Mouse (Mus musculus) forebrain, embryonic 15.5 days (tissue): ENCODE data around the gene Gm11172. TPM values are rescaled to one million over a fixed set of nuclear protein-coding genes. Genes with fewer than 3 reads are reported as not detected.

ENCODE experiments used
- ATAC-seq: fragments of 200-750 bp; cut with Nextera tagmentation; replicated peaks from 2 replicates; pipeline ENCODE4 v1.8.0; 2017; ENCODE audit warnings: mild to moderate bottlenecking, moderate TSS enrichment, moderate library complexity
- H3K27ac ChIP-seq: fragments of 300-500 bp; sonication (generic); replicated peaks from 2 replicates; pipeline ENCODE4 v1.5.1; 2015; ENCODE audit warnings: mild to moderate bottlenecking, inconsistent platforms
- H3K27me3 ChIP-seq: fragments of 300-500 bp; sonication (generic); 2 replicates; pipeline ENCODE4 v1.6.1; 2015; ENCODE audit warnings: inconsistent platforms
- H3K36me3 ChIP-seq: fragments of 300-500 bp; sonication (generic); 2 replicates; pipeline ENCODE4 v1.6.1; 2015; ENCODE audit warnings: mild to moderate bottlenecking, inconsistent platforms
- H3K4me1 ChIP-seq: fragments of 300-500 bp; sonication (generic); 2 replicates; pipeline ENCODE4 v1.6.1; 2015; ENCODE audit warnings: inconsistent platforms
- H3K4me2 ChIP-seq: fragments of 300-500 bp; sonication (generic); replicated peaks from 2 replicates; pipeline ENCODE4 v1.6.1; 2015; ENCODE audit warnings: mild to moderate bottlenecking, inconsistent platforms
- H3K4me3 ChIP-seq: fragments of 300-500 bp; sonication (generic); 2 replicates; pipeline ENCODE4 v1.5.1; 2015; ENCODE audit warnings: mild to moderate bottlenecking, inconsistent platforms
- H3K9ac ChIP-seq: fragments of 300-500 bp; sonication (generic); replicated peaks from 2 replicates; pipeline ENCODE4 v1.6.1; 2015; ENCODE audit warnings: mild to moderate bottlenecking, inconsistent platforms
- H3K9me3 ChIP-seq: fragments of 300-500 bp; sonication (generic); 2 replicates; pipeline ENCODE4 v1.6.1; 2016; ENCODE audit warnings: inconsistent platforms
- WGBS: fragments of 180-500 bp; shearing (Covaris S2); methylation state at CpG from one replicate; pipeline ENCODE4 v1.1.7; 2015; ENCODE audit warnings: mixed read lengths; 5-methylcytosine and 5-hydroxymethylcytosine counted together
- polyA plus RNA-seq: library from polyadenylated mRNA; unstranded; fragments of >200 nt; fragmentation: Nextera tagmentation; extraction: Ambion mirVana; gene quantifications from 2 replicates; pipeline ENCODE4 v1.2.1, GENCODE M21; 2015

The Gm11172 gene
- polyA plus RNA-seq, 1 experiment from 2014 or later = not detected

- no peak for ATAC-seq
- no peaks in the 10 kb centered on the region for H3K36me3 ChIP-seq
- no peak overlapping the region for H3K4me3 ChIP-seq
- no peak overlapping the region for H3K4me2 ChIP-seq
- 73% methylated on average over 3 of the region's 3 CpGs for WGBS
- H3K27ac ChIP-seq = no peak overlapping the region
- no peaks in the 10 kb centered on the region for H3K27me3 ChIP-seq
- H3K9ac ChIP-seq = no peak overlapping the region
- no peaks in the 10 kb centered on the region for H3K4me1 ChIP-seq
- H3K9me3 ChIP-seq = no peaks in the 10 kb centered on the region
These were observed 48.7 kb downstream of the Gm11172 start for GRCm38 (mm10) chr16:10861408-10861807.

Other genes starting within 250 kb of the Gm11172 start
- gene Socs1, start 27.4 kb upstream of the Gm11172 start, polyA plus RNA-seq = 1.7 and 2.1 TPM in 2 replicates
- gene Tnp2, start 24.3 kb upstream of the Gm11172 start, polyA plus RNA-seq = not detected in 2 replicates
- not detected in 2 replicates for gene Prm3, start 22.0 kb upstream of the Gm11172 start, polyA plus RNA-seq
- not detected in 2 replicates for gene Prm2, start 16.8 kb upstream of the Gm11172 start, polyA plus RNA-seq
- gene Prm1, start 7.1 kb upstream of the Gm11172 start, polyA plus RNA-seq = not detected in 2 replicates
- 0.94 and 1.5 TPM in 2 replicates for gene Rmi2, start 22.1 kb downstream of the Gm11172 start, polyA plus RNA-seq
- gene Snn, start 248.0 kb downstream of the Gm11172 start, polyA plus RNA-seq = 156 and 171 TPM in 2 replicates